Mouse (Mus musculus): Measurements from ENCODE around the gene Ypel3. TPM values are rescaled to one million over a fixed set of nuclear protein-coding genes. Genes with fewer than 3 reads are reported as not detected.

Gene Ypel3
- polyA plus RNA-seq, 1 experiment from 2014 or later, result 188 TPM

GRCm38 (mm10) chr7:126793456-126794270, 16.9 kb downstream of the Ypel3 start:
- Histone ChIP-seq H3K4me1 (replicated peaks; ENCODE audit: insufficient read depth, low read length) (peaks cover 11% of the 10 kb centered on the region), H3K4me2 (ENCODE audit: low read length) (no peak overlapping the region), H3K9me3 (replicated peaks; ENCODE audit: low read length) (no peaks in the 10 kb centered on the region), H3K36me3 (ENCODE audit: insufficient read depth, low read length) (peaks cover 38% of the 10 kb centered on the region), H3K27me3 (ENCODE audit: insufficient read depth, low read length) (no peaks in the 10 kb centered on the region), H3K9ac (ENCODE audit: low read depth, low read length) (no peak overlapping the region), H3K27ac (peak overlapping the region; percentile 99; the same call in 1 of the 2 replicates), H3K4me3 (replicated peaks; ENCODE audit: low read depth, low read length) (no peak overlapping the region)
- no peak for ATAC-seq (replicated peaks; ENCODE audit: low FRiP score, low read depth)
- TF ChIP-seq CTCF (IDR thresholded peaks at IDR 0.05; ENCODE audit: low read depth), result no peak
- 72% methylated on average over 4 of the region's 4 CpGs for WGBS
- DNase-seq (ENCODE audit: low spot score), result no peak

GRCm38 (mm10) chr7:126794271-126794605, 17.5 kb downstream of the Ypel3 start:
- Histone ChIP-seq H3K4me3 (replicated peaks; ENCODE audit: low read depth, low read length) (no peak overlapping the region), H3K9me3 (replicated peaks; ENCODE audit: low read length) (no peaks in the 10 kb centered on the region), H3K27me3 (ENCODE audit: insufficient read depth, low read length) (no peaks in the 10 kb centered on the region), H3K4me2 (ENCODE audit: low read length) (no peak overlapping the region), H3K27ac (no peak overlapping the region), H3K4me1 (replicated peaks; ENCODE audit: insufficient read depth, low read length) (peaks cover 11% of the 10 kb centered on the region), H3K9ac (ENCODE audit: low read depth, low read length) (no peak overlapping the region), H3K36me3 (ENCODE audit: insufficient read depth, low read length) (peaks cover 32% of the 10 kb centered on the region)
- DNase-seq (ENCODE audit: low spot score), result no peak
- WGBS, result 56% methylated on average over 4 of the region's 4 CpGs
- TF ChIP-seq CTCF (IDR thresholded peaks at IDR 0.05; ENCODE audit: low read depth), result no peak
- no peak for ATAC-seq (replicated peaks; ENCODE audit: low FRiP score, low read depth)

- TF ChIP-seq CTCF (IDR thresholded peaks at IDR 0.05; ENCODE audit: low read depth), result peak; percentile 42; the same call in 1 of the 2 replicates
- H3K4me1 ChIP-seq (replicated peaks; ENCODE audit: insufficient read depth, low read length), result peaks cover 11% of the 10 kb centered on the region
- 86% methylated on average over 16 of the region's 16 CpGs for WGBS
- no peaks in the 10 kb centered on the region for H3K27me3 ChIP-seq (ENCODE audit: insufficient read depth, low read length)
- H3K4me2 ChIP-seq (ENCODE audit: low read length), result no peak overlapping the region
- H3K9me3 ChIP-seq (replicated peaks; ENCODE audit: low read length), result no peaks in the 10 kb centered on the region
- H3K36me3 ChIP-seq (ENCODE audit: insufficient read depth, low read length), result peaks cover 25% of the 10 kb centered on the region
- H3K4me3 ChIP-seq (replicated peaks; ENCODE audit: low read depth, low read length), result no peak overlapping the region
- ATAC-seq (replicated peaks; ENCODE audit: low FRiP score, low read depth) (no peak), DNase-seq (ENCODE audit: low spot score) (no peak)
- no peak overlapping the region for H3K9ac ChIP-seq (ENCODE audit: low read depth, low read length)
- no peak overlapping the region for H3K27ac ChIP-seq
These were observed 18.9 kb downstream of the Ypel3 start for GRCm38 (mm10) chr7:126795387-126796317.

- H3K9ac ChIP-seq (ENCODE audit: low read depth, low read length), result no peak overlapping the region
These were observed 19.7 kb downstream of the Ypel3 start for GRCm38 (mm10) chr7:126796350-126796932.

GRCm38 (mm10) chr7:126797411-126798126, 20.8 kb downstream of the Ypel3 start, which contains the start of gene Fam57b:
Gene Fam57b (plus strand): TSS chr7:126797668.
- TF ChIP-seq CTCF (IDR thresholded peaks at IDR 0.05; ENCODE audit: low read depth), result no peak
- ATAC-seq (replicated peaks; ENCODE audit: low FRiP score, low read depth), result no peak

More at GRCm38 (mm10) chr7:126796350-126796932, 19.7 kb downstream of the Ypel3 start:
- Histone ChIP-seq H3K27ac (no peak overlapping the region), H3K9me3 (replicated peaks; ENCODE audit: low read length) (no peaks in the 10 kb centered on the region), H3K27me3 (ENCODE audit: insufficient read depth, low read length) (no peaks in the 10 kb centered on the region), H3K4me1 (replicated peaks; ENCODE audit: insufficient read depth, low read length) (peaks cover 7% of the 10 kb centered on the region), H3K4me3 (replicated peaks; ENCODE audit: low read depth, low read length) (0 out of 2 replicates have a peak overlapping the region, but pooled peaks have one; percentile 75), H3K4me2 (ENCODE audit: low read length) (peak overlapping the region; percentile 71), H3K36me3 (ENCODE audit: insufficient read depth, low read length) (peaks cover 25% of the 10 kb centered on the region)
- ATAC-seq (replicated peaks; ENCODE audit: low FRiP score, low read depth) (no peak), DNase-seq (ENCODE audit: low spot score) (peak; percentile 41)
- TF ChIP-seq CTCF (IDR thresholded peaks at IDR 0.05; ENCODE audit: low read depth), result peak; percentile 62
- WGBS, result 67% methylated on average over 8 of the region's 8 CpGs

More at GRCm38 (mm10) chr7:126797411-126798126, 20.8 kb downstream of the Ypel3 start, which contains the start of gene Fam57b:
- peak; percentile 46 for DNase-seq (ENCODE audit: low spot score)
- Histone ChIP-seq H3K4me2 (ENCODE audit: low read length) (peak within 1 kb of the TSS; percentile 71), H3K9me3 (replicated peaks; ENCODE audit: low read length) (no peaks in the 10 kb centered on the region), H3K36me3 (ENCODE audit: insufficient read depth, low read length) (peaks cover 25% of the 10 kb centered on the region), H3K27ac (peak within 1 kb of the TSS; percentile 96), H3K27me3 (ENCODE audit: insufficient read depth, low read length) (no peaks in the 10 kb centered on the region), H3K9ac (ENCODE audit: low read depth, low read length) (peak within 1 kb of the TSS; percentile 86), H3K4me1 (replicated peaks; ENCODE audit: insufficient read depth, low read length) (peaks cover 7% of the 10 kb centered on the region), H3K4me3 (replicated peaks; ENCODE audit: low read depth, low read length) (peak within 1 kb of the TSS; percentile 75)
- WGBS, result 20% methylated on average over 21 of the region's 21 CpGs
